Mouse (Mus musculus) megakaryocyte, embryonic 14.5 days (primary cell): ENCODE measurements around the gene Vsir.

Source experiments
- FLI1 ChIP-seq: IDR thresholded peaks from 2 replicates; pipeline ENCODE4 v1.6.1; 2012; ENCODE audit warnings: low read length, inconsistent platforms, mixed read lengths
- GATA1 ChIP-seq: IDR thresholded peaks from 3 replicates; pipeline ENCODE4 v1.6.1; 2012; ENCODE audit warnings: mixed read lengths, low read length, inconsistent platforms, borderline replicate concordance

DNA sequence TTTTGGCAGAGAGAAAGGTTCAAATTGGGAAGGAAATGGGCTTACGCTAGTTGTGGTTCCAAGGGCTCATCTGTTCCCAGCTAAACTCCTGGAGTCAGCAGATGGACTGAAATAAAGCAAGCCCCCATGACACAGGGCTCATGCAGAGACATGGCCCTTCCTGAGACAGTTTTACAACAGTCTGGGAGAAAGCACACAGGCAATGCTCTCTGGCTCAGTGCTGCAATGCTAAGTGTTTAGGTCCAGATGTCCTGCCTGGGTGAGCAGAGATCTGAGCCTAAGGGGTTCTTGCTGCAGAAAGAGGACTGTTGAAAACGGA, 15.6 kb downstream of the Vsir start:
- no peak for TF ChIP-seq GATA1
- TF ChIP-seq FLI1: no peak
